Mouse (Mus musculus) CH12.LX (cell line): ENCODE results near the gene Rapgef4. TPM values are rescaled to one million over a fixed set of nuclear protein-coding genes. Genes with fewer than 3 reads are reported as not detected.

Experiments used
- DNase-seq: peaks from one replicate; pipeline ENCODE4 v3.0.0-alpha.2; 2013; ENCODE audit errors: extremely low read depth
- H3K27ac ChIP-seq: 2 replicates; pipeline ENCODE4 v1.5.1; 2012; ENCODE audit warnings: low read depth, mild to moderate bottlenecking, control low read depth, moderate library complexity; ENCODE audit not compliant: insufficient read depth
- H3K27me3 ChIP-seq: replicated peaks from 2 replicates; pipeline ENCODE3; 2012; ENCODE audit warnings: inconsistent platforms
- H3K36me3 ChIP-seq, 2 experiments: replicated peaks in 1 of 2; 2 replicates each; pipeline versions ENCODE3 to v1.6.1; 2012; ENCODE audit warnings: inconsistent platforms in 1 of 2, low read length in 1 of 2, mild to moderate bottlenecking in 1 of 2, mixed read lengths in 1 of 2, moderate library complexity in 1 of 2; ENCODE audit not compliant: control insufficient read depth in 1 of 2, insufficient read depth in 1 of 2
- H3K4me1 ChIP-seq, 2 experiments: 2 replicates each; pipeline ENCODE4 v1.6.1; 2012; ENCODE audit warnings: inconsistent platforms in 1 of 2, moderate library complexity in 1 of 2; ENCODE audit not compliant: insufficient read depth in 2 of 2, control insufficient read depth in 1 of 2
- H3K4me2 ChIP-seq: 2 replicates; pipeline ENCODE4 v1.6.1; 2012; ENCODE audit warnings: low read depth, mild to moderate bottlenecking, control low read depth; ENCODE audit not compliant: poor library complexity, insufficient read depth, severe bottlenecking
- H3K4me3 ChIP-seq, 3 experiments: fragments of 150-350 bp in 1 of 3; sonication (generic) in 1 of 3; replicated peaks in 1 of 3; 2 replicates each; pipeline versions ENCODE3 to v1.5.1; 2011 to 2012; ENCODE audit warnings: low read depth in 2 of 3, low read length in 2 of 3, mild to moderate bottlenecking in 2 of 3, moderate library complexity in 2 of 3, control low read depth in 1 of 3, improper control_type of control experiment in 1 of 3, inconsistent platforms in 1 of 3, mixed read lengths in 1 of 3; ENCODE audit not compliant: poor library complexity in 1 of 3
- H3K79me2 ChIP-seq: replicated peaks from 2 replicates; pipeline ENCODE4 v1.6.1; 2012; ENCODE audit warnings: mild to moderate bottlenecking, moderate library complexity; ENCODE audit not compliant: control insufficient read depth, poor library complexity, insufficient read depth, severe bottlenecking; ENCODE audit errors: extremely low read depth
- H3K9ac ChIP-seq: 2 replicates; pipeline ENCODE4 v1.6.1; 2012; ENCODE audit warnings: low read depth, mild to moderate bottlenecking, control low read depth, moderate library complexity; ENCODE audit not compliant: insufficient read depth
- H3K9me3 ChIP-seq: replicated peaks from 2 replicates; pipeline ENCODE3; 2012; ENCODE audit warnings: low read length, inconsistent platforms, mixed read lengths
- BHLHE40 ChIP-seq: IDR thresholded peaks from 2 replicates; pipeline ENCODE4 v1.6.1; 2011; ENCODE audit warnings: mild to moderate bottlenecking, low read depth, low read length, improper control_type of control experiment
- CHD1 ChIP-seq: IDR thresholded peaks from 2 replicates; pipeline ENCODE4 v1.6.1; 2012; ENCODE audit warnings: low read depth, low read length, improper control_type of control experiment, inconsistent platforms
- CHD2 ChIP-seq: IDR thresholded peaks from 2 replicates; pipeline ENCODE4 v1.6.1; 2011; ENCODE audit warnings: low read length, improper control_type of control experiment
- CTCF ChIP-seq, 2 experiments: IDR thresholded peaks in 1 of 2; conservative IDR thresholded peaks in 1 of 2; 2 replicates each; pipeline ENCODE4 v1.5.1; 2011 to 2012; ENCODE audit warnings: low read depth in 2 of 2, low read length in 2 of 2, improper control_type of control experiment in 1 of 2, inconsistent platforms in 1 of 2, mild to moderate bottlenecking in 1 of 2, moderate library complexity in 1 of 2
- E2F4 ChIP-seq: IDR thresholded peaks from 2 replicates; pipeline ENCODE4 v1.6.1; 2011; ENCODE audit warnings: low read depth, low read length, improper control_type of control experiment; ENCODE audit not compliant: insufficient replicate concordance
- GABPA ChIP-seq: IDR thresholded peaks from 2 replicates; pipeline ENCODE4 v1.6.1; 2012; ENCODE audit warnings: low read depth, low read length, improper control_type of control experiment, inconsistent platforms; ENCODE audit not compliant: insufficient replicate concordance
- JUN ChIP-seq: IDR thresholded peaks from 2 replicates; pipeline ENCODE4 v1.6.1; 2011; ENCODE audit warnings: low read depth, mild to moderate bottlenecking, low read length, improper control_type of control experiment, moderate library complexity; ENCODE audit not compliant: insufficient read depth
- JUND ChIP-seq: conservative IDR thresholded peaks from 2 replicates; pipeline ENCODE4 v1.6.1; 2011; ENCODE audit warnings: low read depth, low read length, improper control_type of control experiment
- KAT2A ChIP-seq: IDR thresholded peaks from 2 replicates; pipeline ENCODE4 v1.6.1; 2012; ENCODE audit warnings: low read length, improper control_type of control experiment, inconsistent platforms; ENCODE audit not compliant: insufficient replicate concordance
- MAFK ChIP-seq: IDR thresholded peaks from 2 replicates; pipeline ENCODE4 v1.6.1; 2011; ENCODE audit warnings: low read length, improper control_type of control experiment; ENCODE audit not compliant: insufficient replicate concordance
- MAX ChIP-seq: IDR thresholded peaks from 2 replicates; pipeline ENCODE4 v1.6.1; 2011; ENCODE audit warnings: low read length, improper control_type of control experiment
- MEF2A ChIP-seq: IDR thresholded peaks from 2 replicates; pipeline ENCODE4 v1.6.1; 2014; ENCODE audit warnings: low read depth, mild to moderate bottlenecking, inconsistent platforms, low read length, improper control_type of control experiment, borderline replicate concordance
- MYC ChIP-seq: IDR thresholded peaks from 2 replicates; pipeline ENCODE4 v1.6.1; 2011; ENCODE audit warnings: low read depth, mild to moderate bottlenecking, improper control_type of control experiment, low read length
- NRF1 ChIP-seq: IDR thresholded peaks from 2 replicates; pipeline ENCODE4 v1.6.1; 2014; ENCODE audit warnings: low read depth, mild to moderate bottlenecking, inconsistent platforms, low read length, improper control_type of control experiment, moderate library complexity
- PAX5 ChIP-seq: IDR thresholded peaks from 2 replicates; pipeline ENCODE4 v1.6.1; 2012; ENCODE audit warnings: low read length, inconsistent platforms, mixed read lengths
- RAD21 ChIP-seq: IDR thresholded peaks from 2 replicates; pipeline ENCODE4 v1.6.1; 2011; ENCODE audit warnings: low read depth, mild to moderate bottlenecking, low read length, improper control_type of control experiment, moderate library complexity
- SIN3A ChIP-seq: IDR thresholded peaks from 2 replicates; pipeline ENCODE4 v1.6.1; 2012; ENCODE audit warnings: low read length, improper control_type of control experiment, inconsistent platforms
- SMC3 ChIP-seq: IDR thresholded peaks from 2 replicates; pipeline ENCODE4 v1.6.1; 2011; ENCODE audit warnings: low read depth, low read length, improper control_type of control experiment
- TCF12 ChIP-seq: IDR thresholded peaks from 2 replicates; pipeline ENCODE4 v1.6.1; 2014; ENCODE audit warnings: low read depth, mild to moderate bottlenecking, inconsistent platforms, low read length, improper control_type of control experiment
- UBTF ChIP-seq: IDR thresholded peaks from 2 replicates; pipeline ENCODE4 v1.6.1; 2012; ENCODE audit warnings: low read depth, mild to moderate bottlenecking, inconsistent platforms, low read length, improper control_type of control experiment, moderate library complexity
- USF2 ChIP-seq: conservative IDR thresholded peaks from 2 replicates; pipeline ENCODE4 v1.6.1; 2011; ENCODE audit warnings: low read depth, low read length, improper control_type of control experiment
- ZKSCAN1 ChIP-seq: IDR thresholded peaks from 2 replicates; pipeline ENCODE4 v1.6.1; 2012; ENCODE audit warnings: low read depth, inconsistent platforms, low read length, improper control_type of control experiment, borderline replicate concordance
- ZMIZ1 ChIP-seq: IDR thresholded peaks from 2 replicates; pipeline ENCODE4 v1.6.1; 2012; ENCODE audit warnings: low read depth, mild to moderate bottlenecking, inconsistent platforms, low read length, improper control_type of control experiment
- dilution Hi-C: fragments of 300-500 bp; cut with MboI; formaldehyde crosslinking; loops from 2 replicates; pipeline ENCODE4 v1.14.3; 2020; ENCODE audit warnings: low sequenced_read_pairs; ENCODE audit not compliant: extremely low pct_unique_long_range_greater_than_20kb, extremely low pct_ligation_motif_present
- in situ Hi-C: fragments of 300-500 bp; cut with MboI; formaldehyde crosslinking; loops from 3 replicates; pipeline ENCODE4 v1.14.3; 2019; ENCODE audit warnings: low sequenced_read_pairs, low pct_ligation_motif_present, low pct_unique_long_range_greater_than_20kb, mixed read lengths
- polyA plus RNA-seq: library from polyadenylated mRNA; unstranded; fragments of >175 nt; gene quantifications from 2 replicates; pipeline ENCODE4 v1.2.1, GENCODE M21; 2012; ENCODE audit warnings: low read depth; ENCODE audit not compliant: insufficient read length
- total RNA-seq, 2 experiments: library from RNA; depleted of rRNA; stranded (reverse); fragments of 300-350 nt in 1 of 2; fragments of >200 nt in 1 of 2; gene quantifications; 2 replicates each; pipeline ENCODE4 v1.2.3; 2012 to 2014

Gene Rapgef4
- total and polyA plus RNA-seq, 3 experiments: 0.12 to 0.13 TPM; not detected in 1

DNA sequence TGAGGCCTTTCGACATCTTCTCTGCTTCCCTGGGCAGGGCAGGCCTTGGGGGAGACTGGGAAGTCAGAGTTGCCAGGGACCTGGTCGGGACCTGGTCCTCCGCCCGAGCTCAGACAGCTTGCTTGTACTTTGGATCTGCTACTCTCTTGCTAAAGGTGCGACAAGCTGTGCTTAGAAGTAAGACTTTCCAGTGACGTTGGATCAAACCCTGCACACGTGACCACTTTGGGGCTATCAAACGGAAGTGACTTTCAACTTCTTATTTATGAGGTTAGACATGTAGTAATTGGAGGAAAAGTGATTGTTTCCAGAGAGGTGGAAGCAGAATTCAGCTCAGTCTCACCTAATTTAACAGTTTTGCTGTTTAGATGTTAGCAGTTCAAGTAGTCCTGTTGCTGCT is 311.5 kb downstream of the Rapgef4 start:
- in situ Hi-C loops (no loop called here), dilution Hi-C loops (no loop called here)
- no peak for TF ChIP-seq TCF12
- TF ChIP-seq SMC3: no peak
- no peak for TF ChIP-seq BHLHE40
- no peak for TF ChIP-seq CHD2
- TF ChIP-seq SIN3A: no peak
- TF ChIP-seq ZKSCAN1: no peak
- TF ChIP-seq E2F4: no peak
- no peak for TF ChIP-seq KAT2A
- no peak for TF ChIP-seq CHD1
- Histone ChIP-seq H3K27me3 (no peaks in the 10 kb centered on the region), H3K9ac (no peak overlapping the region), H3K4me2 (no peak overlapping the region), H3K27ac (no peak overlapping the region), H3K4me1 (peaks cover 0 to 23% of the 10 kb centered on the region in 2 experiments; a peak in 2 of 4 replicates), H3K79me2 (no peaks in the 10 kb centered on the region), H3K4me3 (no peak overlapping the region), H3K9me3 (no peaks in the 10 kb centered on the region), H3K36me3 (peaks cover 0 to 2% of the 10 kb centered on the region in 2 experiments)
- no peak for DNase-seq

DNA sequence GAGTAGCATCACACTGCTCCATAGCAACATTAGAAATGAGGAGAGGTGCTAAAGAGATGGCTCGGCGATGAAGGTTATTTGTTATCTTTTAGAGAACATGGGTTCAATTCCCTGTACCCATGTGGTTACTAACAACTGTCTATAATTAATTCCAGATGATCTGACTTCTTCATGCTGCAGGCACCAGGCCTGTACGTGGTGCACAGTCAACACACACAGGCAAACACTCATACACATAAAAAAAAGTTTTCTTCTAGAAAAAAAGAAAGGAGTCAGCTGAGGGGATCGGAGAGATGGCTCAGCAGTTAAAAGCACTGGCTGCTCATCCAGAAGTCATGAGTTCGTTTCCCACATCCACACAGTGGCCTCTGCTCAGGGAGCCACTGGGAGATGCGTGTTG is 314.0 kb downstream of the Rapgef4 start:
- Histone ChIP-seq H3K79me2 (no peaks in the 10 kb centered on the region), H3K4me2 (no peak overlapping the region), H3K27me3 (no peaks in the 10 kb centered on the region), H3K4me3 (no peak overlapping the region), H3K27ac (no peak overlapping the region), H3K9ac (no peak overlapping the region), H3K9me3 (no peaks in the 10 kb centered on the region), H3K36me3 (peaks cover 0 to 11% of the 10 kb centered on the region in 2 experiments), H3K4me1 (peaks cover 0 to 2% of the 10 kb centered on the region in 2 experiments; a peak in 1 of 4 replicates)
- TF ChIP-seq BHLHE40 (no peak), USF2 (no peak), NRF1 (no peak), MAX (no peak), MAFK (no peak), JUND (no peak), ZMIZ1 (no peak), CTCF (conservative IDR thresholded peaks at IDR 0.05 in 1 of 2, IDR thresholded peaks at IDR 0.05 in 1 of 2; ENCODE audit: low read depth in 2 of 2, low read length in 2 of 2) (no peak), MYC (no peak), UBTF (no peak), GABPA (no peak), KAT2A (no peak), MEF2A (no peak), JUN (no peak), RAD21 (no peak), PAX5 (no peak), SIN3A (no peak)
- DNase-seq: no peak
- dilution Hi-C loops (no loop called here), in situ Hi-C loops (no loop called here)
